Mouse (Mus musculus): Measurements from ENCODE around the gene Pla2g4a.

GRCm38 (mm10) chr1:149975626-149976025 is 14.5 kb upstream of the Pla2g4a start:
- TF ChIP-seq POLR2A (IDR thresholded peaks at IDR 0.05; ENCODE audit: low read depth, low read length) (no peak), CTCF (IDR thresholded peaks at IDR 0.05; ENCODE audit: extremely low read depth, insufficient read length, insufficient replicate concordance, low read depth, low read length) (no peak)
